Comparison of ENCODE assay signal across 8 mouse cellular contexts in genomic region chr1:75393139-75393538, GRCm38 (mm10). TPM values are rescaled to one million over a fixed set of nuclear protein-coding genes. Genes with fewer than 3 reads are reported as not detected.
A peak's percentile ranks its signal among the peaks of the same experiment; 100 is the strongest.
DNase-seq lines count a peak whose midpoint lies in the region; ATAC-seq and TF ChIP-seq lines count a peak whose summit lies in the region.

No protein-coding gene starts in this region.

- DNase-seq in 3134 (ENCODE audit: extremely low read depth, insufficient read length, low spot score), result peak; percentile 83
- peak; percentile 95 for DNase-seq in brain, adult 2 months (ENCODE audit: low read depth, low spot score)
- DNase-seq in gastrocnemius, adult 18-20 months (ENCODE audit: low spot score), result peak; percentile 91
- DNase-seq in liver, postnatal 0 days, result no peak
- no peak for DNase-seq in midbrain, embryonic 11.5 days (ENCODE audit: low spot score, missing footprints)
- no peak for DNase-seq in spleen, postnatal 4 days (ENCODE audit: low spot score in 2 of 2)

- H3K4me2 ChIP-seq in intestine, embryonic 15.5 days (replicated peaks), result no peak overlapping the region
- H3K4me2 ChIP-seq in stomach, embryonic 15.5 days, result no peak overlapping the region
- no peak overlapping the region for H3K4me2 ChIP-seq in liver, postnatal 0 days (ENCODE audit: low read depth, low read length)
- no peak overlapping the region for H3K4me2 ChIP-seq in midbrain, embryonic 11.5 days

- no peak for ATAC-seq in intestine, embryonic 15.5 days
- ATAC-seq in stomach, embryonic 15.5 days (ENCODE audit: insufficient read depth, low FRiP score, low read depth), result peak; percentile 33; the same call in 1 of the 2 replicates
- ATAC-seq in liver, postnatal 0 days, result no peak
- no peak for ATAC-seq in midbrain, embryonic 11.5 days (ENCODE audit: low FRiP score)

- H3K36me3 ChIP-seq in intestine, embryonic 15.5 days, result 0 out of 2 replicates have a peak, but pooled peaks cover 5% of the 10 kb centered on the region
- H3K36me3 ChIP-seq in stomach, embryonic 15.5 days, result 0 out of 2 replicates have a peak, but pooled peaks cover 6% of the 10 kb centered on the region
- H3K36me3 ChIP-seq in liver, postnatal 0 days (replicated peaks; ENCODE audit: insufficient read depth, low read length), result no peaks in the 10 kb centered on the region
- H3K36me3 ChIP-seq in midbrain, embryonic 11.5 days (ENCODE audit: control insufficient read depth, insufficient read depth, low read length), result no peaks in the 10 kb centered on the region

- H3K9ac ChIP-seq in intestine, embryonic 15.5 days, result no peak overlapping the region
- H3K9ac ChIP-seq in stomach, embryonic 15.5 days, result no peak overlapping the region
- H3K9ac ChIP-seq in liver, postnatal 0 days (replicated peaks), result no peak overlapping the region
- no peak overlapping the region for H3K9ac ChIP-seq in midbrain, embryonic 11.5 days (ENCODE audit: low read length)

- H3K27ac ChIP-seq in intestine, embryonic 15.5 days, result peak overlapping the region; percentile 48; the same call in 1 of the 2 replicates
- H3K27ac ChIP-seq in stomach, embryonic 15.5 days, result peak overlapping the region; percentile 38
- H3K27ac ChIP-seq in liver, postnatal 0 days (ENCODE audit: low read depth), result no peak overlapping the region
- no peak overlapping the region for H3K27ac ChIP-seq in midbrain, embryonic 11.5 days (ENCODE audit: low read depth, low read length)

- H3K9me3 ChIP-seq in intestine, embryonic 15.5 days, result no peaks in the 10 kb centered on the region
- no peaks in the 10 kb centered on the region for H3K9me3 ChIP-seq in stomach, embryonic 15.5 days
- no peaks in the 10 kb centered on the region for H3K9me3 ChIP-seq in liver, postnatal 0 days (ENCODE audit: low read length)
- H3K9me3 ChIP-seq in midbrain, embryonic 11.5 days (ENCODE audit: control insufficient read depth, low read length), result no peaks in the 10 kb centered on the region

- 66% methylated on average over 9 of the region's 9 CpGs for WGBS in intestine, embryonic 15.5 days
- 64% methylated on average over 9 of the region's 9 CpGs for WGBS in stomach, embryonic 15.5 days
- 68% methylated on average over 9 of the region's 9 CpGs for WGBS in liver, postnatal 0 days (ENCODE audit: insufficient replicate concordance)
- 91% methylated on average over 9 of the region's 9 CpGs for WGBS in midbrain, embryonic 11.5 days

- peaks cover 13% of the 10 kb centered on the region for H3K27me3 ChIP-seq in intestine, embryonic 15.5 days (replicated peaks)
- H3K27me3 ChIP-seq in stomach, embryonic 15.5 days (replicated peaks), result peaks cover 13% of the 10 kb centered on the region
- peaks cover 26% of the 10 kb centered on the region for H3K27me3 ChIP-seq in liver, postnatal 0 days (ENCODE audit: insufficient read depth, low read length)
- H3K27me3 ChIP-seq in midbrain, embryonic 11.5 days (ENCODE audit: control insufficient read depth, insufficient read depth, low read length), result peaks cover 17% of the 10 kb centered on the region

- TF ChIP-seq EP300 in liver, postnatal 0 days (IDR thresholded peaks at IDR 0.05; ENCODE audit: low read depth), result no peak

- TF ChIP-seq CTCF in liver, postnatal 0 days (IDR thresholded peaks at IDR 0.05; ENCODE audit: low read depth), result no peak

- no peak overlapping the region for H3K4me3 ChIP-seq in intestine, embryonic 15.5 days (replicated peaks)
- no peak overlapping the region for H3K4me3 ChIP-seq in stomach, embryonic 15.5 days (replicated peaks)
- no peak overlapping the region for H3K4me3 ChIP-seq in liver, postnatal 0 days (ENCODE audit: low read depth, low read length)
- H3K4me3 ChIP-seq in midbrain, embryonic 11.5 days (ENCODE audit: low read depth, low read length), result no peak overlapping the region

- peaks cover 9% of the 10 kb centered on the region for H3K4me1 ChIP-seq in intestine, embryonic 15.5 days (replicated peaks)
- peaks cover 9% of the 10 kb centered on the region; the same call in 1 of the 2 replicates for H3K4me1 ChIP-seq in stomach, embryonic 15.5 days
- H3K4me1 ChIP-seq in liver, postnatal 0 days (ENCODE audit: insufficient read depth), result peaks cover 4% of the 10 kb centered on the region; the same call in 1 of the 2 replicates
- peaks cover 9% of the 10 kb centered on the region for H3K4me1 ChIP-seq in midbrain, embryonic 11.5 days (ENCODE audit: control insufficient read depth, insufficient read depth, low read length)

RNA-seq across cellular contexts. Expression of gene Speg, which starts 18.0 kb away (rescaled TPM):
- total RNA-seq in gastrocnemius, adult 18-20 months (2021), result 100 to 1,000 TPM; 255 to 257 TPM
- polyA plus RNA-seq in intestine, embryonic 15.5 days (2015; fragmentation: Nextera tagmentation; extraction: Ambion mirVana), result 35.6 and 39.3 TPM in 2 replicates
- 45.2 and 49.1 TPM in 2 replicates for polyA plus RNA-seq in stomach, embryonic 15.5 days (2015; fragmentation: Nextera tagmentation; extraction: Ambion mirVana)
- polyA plus RNA-seq in liver, postnatal 0 days (2015; fragmentation: Nextera tagmentation; extraction: Ambion mirVana), result 3.4 and 3.5 TPM in 2 replicates
- 13.4 and 15.2 TPM in 2 replicates for polyA plus RNA-seq in midbrain, embryonic 11.5 days (2014; fragmentation: Nextera tagmentation; extraction: Ambion mirVana)

RNA-seq across cellular contexts. Expression of gene Des, which starts 33.0 kb away (rescaled TPM):
- 1,000 to 10,000 TPM; 2,427 to 2,600 TPM for total RNA-seq in gastrocnemius, adult 18-20 months (2021)
- polyA plus RNA-seq in intestine, embryonic 15.5 days (2015; fragmentation: Nextera tagmentation; extraction: Ambion mirVana), result 105 and 111 TPM in 2 replicates
- polyA plus RNA-seq in stomach, embryonic 15.5 days (2015; fragmentation: Nextera tagmentation; extraction: Ambion mirVana), result 92.1 and 93.2 TPM in 2 replicates
- 4.0 and 14.2 TPM in 2 replicates for polyA plus RNA-seq in liver, postnatal 0 days (2015; fragmentation: Nextera tagmentation; extraction: Ambion mirVana)
- 0.52 and 0.68 TPM in 2 replicates for polyA plus RNA-seq in midbrain, embryonic 11.5 days (2014; fragmentation: Nextera tagmentation; extraction: Ambion mirVana)

RNA-seq across cellular contexts. Expression of gene Gmppa, which starts 42.6 kb away (rescaled TPM):
- total RNA-seq in gastrocnemius, adult 18-20 months (2021), result 10 to 100 TPM; 37.3 to 44.6 TPM
- polyA plus RNA-seq in intestine, embryonic 15.5 days (2015; fragmentation: Nextera tagmentation; extraction: Ambion mirVana), result 98.9 and 103 TPM in 2 replicates
- polyA plus RNA-seq in stomach, embryonic 15.5 days (2015; fragmentation: Nextera tagmentation; extraction: Ambion mirVana), result 103 TPM in 2 replicates
- 21.0 and 22.0 TPM in 2 replicates for polyA plus RNA-seq in liver, postnatal 0 days (2015; fragmentation: Nextera tagmentation; extraction: Ambion mirVana)
- polyA plus RNA-seq in midbrain, embryonic 11.5 days (2014; fragmentation: Nextera tagmentation; extraction: Ambion mirVana), result 56.1 and 56.4 TPM in 2 replicates

RNA-seq across cellular contexts. Expression of gene Asic4, which starts 57.1 kb away (rescaled TPM):
- total RNA-seq in gastrocnemius, adult 18-20 months (2021), result not detected
- 2.6 and 2.7 TPM in 2 replicates for polyA plus RNA-seq in intestine, embryonic 15.5 days (2015; fragmentation: Nextera tagmentation; extraction: Ambion mirVana)
- polyA plus RNA-seq in stomach, embryonic 15.5 days (2015; fragmentation: Nextera tagmentation; extraction: Ambion mirVana), result 2.0 and 2.1 TPM in 2 replicates
- polyA plus RNA-seq in liver, postnatal 0 days (2015; fragmentation: Nextera tagmentation; extraction: Ambion mirVana), result not detected in 2 replicates
- 4.6 and 5.9 TPM in 2 replicates for polyA plus RNA-seq in midbrain, embryonic 11.5 days (2014; fragmentation: Nextera tagmentation; extraction: Ambion mirVana)

Comparison
In these comparisons a context has a peak if more than half of its experiments do, and no peak if none do; other contexts are left out.
1. DNase-seq: peak in 3134 (single experiment), brain, adult 2 months (single experiment) and gastrocnemius, adult 18-20 months (single experiment); none in liver, postnatal 0 days (single experiment), midbrain, embryonic 11.5 days (single experiment) and spleen, postnatal 4 days (0 of 2).
2. H3K27ac ChIP-seq: peak in intestine, embryonic 15.5 days (single experiment) and stomach, embryonic 15.5 days (single experiment); none in liver, postnatal 0 days (single experiment) and midbrain, embryonic 11.5 days (single experiment).